Mouse (Mus musculus): ENCODE measurements around the gene Slc1a7.

The Slc1a7 gene

GRCm38 (mm10) chr4:108055873-108056272, 87.7 kb downstream of the Slc1a7 start:
- no peak for DNase-seq

- DNase-seq = peak; percentile 41
Measured at GRCm38 (mm10) chr4:108057247-108057646, 89.1 kb downstream of the Slc1a7 start.

GRCm38 (mm10) chr4:108058166-108058565, 90.0 kb downstream of the Slc1a7 start:
- DNase-seq = peak; percentile 79

GRCm38 (mm10) chr4:108059601-108060379, 91.7 kb downstream of the Slc1a7 start:
- peak; percentile 71 for DNase-seq

- DNase-seq = no peak
Measured at GRCm38 (mm10) chr4:108060774-108061173, 92.6 kb downstream of the Slc1a7 start.

- DNase-seq = no peak
Measured at GRCm38 (mm10) chr4:108062524-108062923, 94.4 kb downstream of the Slc1a7 start.
